Mouse (Mus musculus) limb, embryonic 14.5 days (tissue): ENCODE results near the gene Atg2a. TPM values are rescaled to one million over a fixed set of nuclear protein-coding genes. Genes with fewer than 3 reads are reported as not detected.

Experiments
- ATAC-seq: fragments of 200-750 bp; cut with Nextera tagmentation; 2 replicates; pipeline ENCODE4 v1.8.0; 2017; ENCODE audit warnings: low read depth, moderate number of reproducible peaks, moderate TSS enrichment; ENCODE audit not compliant: low FRiP score
- DNase-seq: peaks from one replicate; pipeline ENCODE4 v3.0.0-alpha.2; 2015; ENCODE audit warnings: low spot score
- H3K27ac ChIP-seq: fragments of 300-500 bp; sonication (generic); replicated peaks from 2 replicates; pipeline ENCODE4 v1.5.1; 2014; ENCODE audit warnings: low read depth, mild to moderate bottlenecking, low read length, moderate library complexity, mixed read lengths
- H3K27me3 ChIP-seq: fragments of 300-500 bp; sonication (generic); 2 replicates; pipeline ENCODE4 v1.6.1; 2014; ENCODE audit warnings: low read length, mixed read lengths; ENCODE audit not compliant: control insufficient read depth, insufficient read depth
- H3K36me3 ChIP-seq: fragments of 300-500 bp; sonication (generic); 2 replicates; pipeline ENCODE4 v1.6.1; 2014; ENCODE audit warnings: mild to moderate bottlenecking, low read length, moderate library complexity, mixed read lengths; ENCODE audit not compliant: control insufficient read depth, insufficient read depth
- H3K4me1 ChIP-seq: fragments of 300-500 bp; sonication (generic); 2 replicates; pipeline ENCODE4 v1.6.1; 2014; ENCODE audit warnings: antibody characterized with exemption, low read length, mixed read lengths; ENCODE audit not compliant: control insufficient read depth, insufficient read depth
- H3K4me2 ChIP-seq: fragments of 300-500 bp; sonication (generic); replicated peaks from 2 replicates; pipeline ENCODE4 v1.6.1; 2014; ENCODE audit warnings: low read depth, mild to moderate bottlenecking, low read length, moderate library complexity; ENCODE audit not compliant: severe bottlenecking
- H3K4me3 ChIP-seq: fragments of 300-500 bp; sonication (generic); replicated peaks from 2 replicates; pipeline ENCODE4 v1.5.1; 2014; ENCODE audit warnings: low read length
- H3K9ac ChIP-seq: fragments of 300-500 bp; sonication (generic); 2 replicates; pipeline ENCODE4 v1.6.1; 2014; ENCODE audit warnings: mild to moderate bottlenecking, low read depth, low read length, moderate library complexity; ENCODE audit not compliant: severe bottlenecking
- H3K9me3 ChIP-seq: fragments of 300-500 bp; sonication (generic); 2 replicates; pipeline ENCODE4 v1.6.1; 2016; ENCODE audit warnings: low read length; ENCODE audit not compliant: control insufficient read depth
- POLR2A ChIP-seq: fragments of 200-500 bp; IDR thresholded peaks from 2 replicates; pipeline ENCODE4 v1.8.0; 2012; ENCODE audit warnings: inconsistent platforms, mild to moderate bottlenecking, moderate library complexity, borderline replicate concordance; ENCODE audit not compliant: insufficient read depth, insufficient read length; ENCODE audit errors: extremely low read depth
- WGBS: fragments of 180-500 bp; shearing (Covaris S2); extraction: QIAGEN DNeasy Blood & Tissue Kit; methylation state at CpG from one replicate; pipeline ENCODE4 v1.1.7; 2014; 5-methylcytosine and 5-hydroxymethylcytosine counted together
- polyA plus RNA-seq, 2 experiments: library from polyadenylated mRNA; depleted of rRNA in 1 of 2; stranded (reverse) in 1 of 2; unstranded in 1 of 2; fragments of >200 nt; fragmentation: Nextera tagmentation in 1 of 2; extraction: Ambion mirVana in 1 of 2; gene quantifications; 2 replicates each; pipeline versions ENCODE4 v1.2.1 to v1.2.3; 2012 to 2014

Atg2a gene
- polyA plus RNA-seq, 2 experiments = 10.6 to 18.3 TPM

DNA sequence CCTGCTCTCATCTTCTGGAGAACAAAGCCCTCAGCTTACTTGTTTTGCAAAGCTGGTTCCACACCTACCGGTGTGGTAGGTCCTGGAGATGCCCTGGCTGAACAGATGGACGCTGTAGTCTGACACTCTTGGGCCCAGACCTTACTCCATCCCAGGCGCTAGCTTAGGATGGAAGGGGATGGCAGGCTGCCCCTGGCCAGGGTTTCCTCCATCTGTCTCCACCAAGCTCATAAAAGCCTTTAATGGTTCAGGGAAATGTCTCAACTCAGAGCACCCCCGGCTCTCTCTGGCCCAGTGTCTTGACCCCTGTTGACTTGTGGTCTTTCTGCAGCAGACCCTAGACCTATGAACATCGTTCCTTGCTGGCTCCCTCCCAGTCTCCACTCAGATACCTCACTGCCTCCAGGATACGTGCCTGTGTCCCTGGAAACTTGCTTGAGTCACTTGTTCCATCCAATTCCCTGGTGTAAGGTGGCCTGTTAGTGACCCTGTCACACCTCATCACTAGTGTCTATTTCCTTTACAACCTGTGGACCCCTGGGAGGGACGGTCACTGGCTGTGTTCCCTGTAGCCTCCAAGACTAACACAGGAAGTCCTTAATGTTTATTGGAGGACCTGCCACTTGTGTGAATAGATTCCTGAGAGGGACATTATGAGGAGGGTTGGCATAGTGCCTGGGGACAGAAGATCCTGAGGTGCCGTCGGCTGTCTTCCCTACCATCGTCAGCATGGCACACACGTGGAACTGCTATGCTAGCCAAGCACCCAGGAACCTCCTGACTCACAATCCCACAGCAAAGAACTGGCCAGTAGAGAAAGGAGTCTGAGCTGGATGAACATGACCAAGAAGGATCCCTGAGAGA, 26.1 kb downstream of the Atg2a start:
- no peaks in the 10 kb centered on the region for H3K27me3 ChIP-seq
- no peak overlapping the region for H3K9ac ChIP-seq
- H3K4me1 ChIP-seq = no peaks in the 10 kb centered on the region; the same call in 1 of the 2 replicates
- 46% methylated on average over 11 of the region's 11 CpGs for WGBS
- no peak overlapping the region for H3K4me3 ChIP-seq
- H3K4me2 ChIP-seq = no peak overlapping the region
- no peak overlapping the region for H3K27ac ChIP-seq
- H3K36me3 ChIP-seq = 0 out of 2 replicates have a peak, but pooled peaks cover under 1% of the 10 kb centered on the region
- ATAC-seq (peak; percentile 31; the same call in 1 of the 2 replicates), DNase-seq (no peak)
- H3K9me3 ChIP-seq = no peaks in the 10 kb centered on the region
- no peak for TF ChIP-seq POLR2A

DNA sequence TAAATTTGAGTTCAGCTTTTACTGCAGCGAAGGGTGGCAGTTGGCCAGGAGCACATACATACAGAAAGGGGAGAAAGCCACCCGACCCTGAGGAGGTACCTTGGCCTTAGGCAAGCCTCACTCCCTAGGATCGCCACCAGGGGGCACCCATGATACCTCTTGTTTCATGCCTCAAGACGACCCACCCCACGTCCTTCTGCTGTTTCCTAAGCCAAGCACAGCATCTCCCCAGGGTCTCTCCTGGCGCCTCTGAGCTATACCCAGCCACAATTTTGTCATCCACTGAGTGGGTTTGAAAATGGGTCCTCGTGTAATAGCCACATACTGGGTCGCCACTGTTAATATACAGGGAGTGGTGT, 26.7 kb downstream of the Atg2a start:
- no peaks in the 10 kb centered on the region for H3K9me3 ChIP-seq
- no peak overlapping the region for H3K4me2 ChIP-seq
- no peaks in the 10 kb centered on the region; the same call in 1 of the 2 replicates for H3K4me1 ChIP-seq
- no peak overlapping the region for H3K9ac ChIP-seq
- no peak for TF ChIP-seq POLR2A
- peak; percentile 86 for ATAC-seq
- H3K27me3 ChIP-seq = no peaks in the 10 kb centered on the region
- H3K36me3 ChIP-seq = no peaks in the 10 kb centered on the region
- peak; percentile 93 for DNase-seq
- no peak overlapping the region for H3K27ac ChIP-seq
- no peak overlapping the region for H3K4me3 ChIP-seq
- WGBS = 15% methylated on average over 8 of the region's 8 CpGs

DNA sequence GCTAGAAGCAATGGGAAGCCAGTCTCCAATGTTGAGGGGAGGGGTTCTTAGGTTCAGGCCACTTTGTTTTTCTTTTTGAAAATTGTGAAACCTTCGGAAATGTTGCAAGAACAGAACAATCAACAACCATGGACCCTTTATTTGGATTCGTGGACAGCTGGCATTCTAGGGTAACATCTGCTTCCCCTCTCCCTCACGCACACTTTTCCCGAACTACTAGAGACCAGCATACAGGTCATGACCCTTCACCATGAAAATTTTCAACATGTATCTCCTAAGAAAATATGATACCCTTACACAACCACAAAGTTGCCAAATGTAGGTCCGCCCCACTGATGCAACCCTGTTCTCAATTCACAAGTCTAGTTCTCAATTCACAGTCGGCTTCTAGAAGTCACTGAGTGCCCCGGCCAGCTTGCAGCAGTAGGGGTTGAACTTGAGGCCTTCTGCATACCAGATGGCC, 27.2 kb downstream of the Atg2a start:
- no peak overlapping the region for H3K27ac ChIP-seq
- H3K9me3 ChIP-seq = no peaks in the 10 kb centered on the region
- no peaks in the 10 kb centered on the region for H3K36me3 ChIP-seq
- no peak for TF ChIP-seq POLR2A
- ATAC-seq (no peak), DNase-seq (no peak)
- no peaks in the 10 kb centered on the region; the same call in 1 of the 2 replicates for H3K4me1 ChIP-seq
- H3K9ac ChIP-seq = no peak overlapping the region
- no peak overlapping the region for H3K4me3 ChIP-seq
- WGBS = 83% methylated on average over 7 of the region's 7 CpGs
- H3K27me3 ChIP-seq = no peaks in the 10 kb centered on the region
- no peak overlapping the region for H3K4me2 ChIP-seq

DNA sequence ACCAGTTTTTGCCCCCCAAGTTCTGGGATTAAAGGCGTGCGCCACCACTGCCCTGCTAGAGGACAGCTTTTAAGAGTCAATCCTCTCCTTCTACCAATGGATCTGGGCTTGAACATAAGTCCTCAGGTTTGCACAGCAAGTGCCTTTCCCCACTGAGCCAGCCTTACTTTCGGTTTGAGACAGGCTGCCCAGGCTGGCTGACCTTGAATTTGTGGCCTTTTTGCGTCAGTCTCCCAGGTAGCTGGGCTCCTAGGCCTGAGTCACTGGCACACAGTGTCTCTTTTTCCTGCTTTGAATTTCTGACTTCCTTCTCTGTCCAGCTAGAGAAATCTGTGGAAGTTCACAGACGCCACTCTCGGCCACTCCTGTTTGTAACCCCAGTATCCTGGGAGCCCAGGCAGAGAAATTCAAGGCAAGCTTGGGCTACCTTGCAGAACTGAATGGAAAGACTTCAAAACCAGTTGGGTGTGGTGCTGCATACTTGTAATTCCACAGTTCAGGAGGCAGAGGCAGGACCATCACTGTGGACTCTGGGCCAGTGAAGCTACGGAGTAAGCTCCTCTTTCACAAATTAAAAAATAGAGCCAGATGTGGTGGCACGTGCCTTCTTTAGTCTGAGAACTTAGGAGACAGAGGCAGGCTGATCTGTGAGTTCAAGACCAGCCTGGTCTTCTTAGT, 28.5 kb downstream of the Atg2a start:
- DNase-seq (no peak), ATAC-seq (no peak)
- no peak overlapping the region for H3K27ac ChIP-seq
- H3K36me3 ChIP-seq = no peaks in the 10 kb centered on the region
- no peaks in the 10 kb centered on the region for H3K27me3 ChIP-seq
- H3K4me1 ChIP-seq = no peaks in the 10 kb centered on the region; the same call in 1 of the 2 replicates
- TF ChIP-seq POLR2A = no peak
- H3K9ac ChIP-seq = no peak overlapping the region
- H3K4me3 ChIP-seq = no peak overlapping the region
- H3K9me3 ChIP-seq = no peaks in the 10 kb centered on the region
- no peak overlapping the region for H3K4me2 ChIP-seq
- 84% methylated on average over 8 of the region's 8 CpGs for WGBS

DNA sequence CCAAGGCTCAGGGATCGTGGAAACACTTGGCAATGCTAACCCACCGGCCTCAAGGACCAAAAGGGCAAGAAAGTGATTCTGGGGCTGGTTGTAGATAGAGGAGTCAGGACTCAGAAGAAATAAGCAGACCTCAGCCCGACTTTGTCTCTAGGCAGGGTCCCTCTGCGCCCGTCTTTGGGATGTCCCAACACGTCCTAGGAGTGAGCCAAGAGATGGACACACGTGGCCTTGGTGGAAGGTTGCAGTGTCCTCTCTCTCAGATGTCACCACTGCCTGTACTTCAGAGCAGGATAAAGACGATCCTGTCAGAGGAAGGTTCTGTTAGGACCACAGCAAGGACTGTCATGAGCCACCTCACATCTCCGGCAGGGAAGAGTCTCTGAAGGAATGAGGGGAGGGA, 29.2 kb downstream of the Atg2a start:
- WGBS = 53% methylated on average over 9 of the region's 9 CpGs
- H3K4me1 ChIP-seq = no peaks in the 10 kb centered on the region; the same call in 1 of the 2 replicates
- ATAC-seq = no peak
- H3K4me2 ChIP-seq = no peak overlapping the region
- DNase-seq = no peak
- no peak for TF ChIP-seq POLR2A
- H3K27me3 ChIP-seq = no peaks in the 10 kb centered on the region
- no peaks in the 10 kb centered on the region for H3K36me3 ChIP-seq
- H3K9me3 ChIP-seq = no peaks in the 10 kb centered on the region
- no peak overlapping the region for H3K9ac ChIP-seq
- no peak overlapping the region for H3K4me3 ChIP-seq
- H3K27ac ChIP-seq = no peak overlapping the region
